Mouse (Mus musculus): Measurements from ENCODE around the gene Col6a1. TPM values are rescaled to one million over a fixed set of nuclear protein-coding genes. Genes with fewer than 3 reads are reported as not detected.

The Col6a1 gene
- polyA plus RNA-seq (2014; fragmentation: Illumina TruSeq; extraction: RNeasy Lipid Tissue Mini Kit (QIAGEN cat#74804); ENCODE audit: low read depth, low replicate concordance): 3.3 TPM

DNA sequence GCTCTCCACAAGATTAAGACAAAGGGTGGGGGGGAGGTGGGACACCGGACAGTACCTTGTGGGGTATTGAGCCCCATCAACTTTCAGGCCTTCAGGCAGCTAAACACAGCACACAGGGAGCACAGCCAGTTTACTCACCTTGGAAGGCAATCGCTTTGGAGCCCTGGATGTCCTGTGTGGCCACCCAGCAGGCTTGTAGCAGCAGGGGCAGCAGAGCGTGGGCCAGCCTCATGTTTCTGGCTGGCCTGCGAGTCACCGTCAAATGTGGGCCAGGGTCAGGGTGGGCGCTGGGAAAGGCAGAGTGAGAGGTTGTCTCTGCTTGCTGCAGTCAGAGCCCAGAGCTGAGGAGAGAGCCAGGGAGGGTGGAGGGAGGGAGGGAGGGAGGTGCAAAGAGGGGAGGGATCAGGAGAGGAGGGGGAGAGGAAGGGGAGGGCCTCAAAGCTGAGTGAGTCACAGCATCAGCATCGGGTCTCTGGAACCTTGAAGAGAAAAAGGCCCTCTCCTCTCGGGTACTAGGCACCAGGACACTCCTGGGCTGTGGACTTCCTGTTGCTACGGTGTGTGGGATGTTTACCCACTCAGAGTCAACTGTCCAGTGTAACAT is at the start of gene Col6a1:
Gene Col6a1, minus strand, starts transcription at position 487 of the 604 bp plus-strand sequence.

Other genes with a start within 250 kb of the Col6a1 start
- gene Lss, start 194.6 kb downstream of the Col6a1 start, polyA plus RNA-seq (2014; fragmentation: Illumina TruSeq; extraction: RNeasy Lipid Tissue Mini Kit (QIAGEN cat#74804); ENCODE audit: low read depth, low replicate concordance): 3.5 TPM
- gene Spatc1l, start 163.9 kb downstream of the Col6a1 start, polyA plus RNA-seq (2014; fragmentation: Illumina TruSeq; extraction: RNeasy Lipid Tissue Mini Kit (QIAGEN cat#74804); ENCODE audit: low read depth, low replicate concordance): not detected
- gene Ftcd, start 150.5 kb downstream of the Col6a1 start, polyA plus RNA-seq (2014; fragmentation: Illumina TruSeq; extraction: RNeasy Lipid Tissue Mini Kit (QIAGEN cat#74804); ENCODE audit: low read depth, low replicate concordance): 0.57 TPM
- gene Col6a2, start 102.5 kb downstream of the Col6a1 start, polyA plus RNA-seq (2014; fragmentation: Illumina TruSeq; extraction: RNeasy Lipid Tissue Mini Kit (QIAGEN cat#74804); ENCODE audit: low read depth, low replicate concordance): 0.69 TPM
- 6.4 TPM for gene Pcbp3, start 235.7 kb upstream of the Col6a1 start, polyA plus RNA-seq (2014; fragmentation: Illumina TruSeq; extraction: RNeasy Lipid Tissue Mini Kit (QIAGEN cat#74804); ENCODE audit: low read depth, low replicate concordance)